In the genomic region with DNA sequence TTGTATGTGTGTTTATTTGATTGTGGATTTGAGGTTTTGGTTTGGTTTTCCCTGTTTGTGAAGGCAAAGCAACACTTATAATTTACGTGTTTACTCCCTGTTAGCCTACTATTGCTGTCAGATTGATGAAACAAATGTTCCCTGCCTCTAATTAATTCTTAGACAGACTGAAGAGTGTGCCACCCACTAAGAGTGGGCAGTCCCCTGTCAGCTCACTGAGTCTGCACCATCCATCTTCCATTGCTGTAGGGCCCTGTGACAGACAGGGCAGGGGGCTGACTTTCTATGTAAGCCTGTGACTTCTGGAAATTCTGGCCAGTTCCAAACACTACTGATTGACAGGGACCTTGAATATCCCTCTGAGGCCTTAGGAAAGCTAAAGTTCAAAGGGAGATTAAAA, we compare ENCODE assay signal across 20 mouse cellular contexts. TPM values are rescaled to one million over a fixed set of nuclear protein-coding genes. Genes with fewer than 3 reads are reported as not detected.
"Had no signal": no experiment of that assay in that cellular context is flagged by ENCODE, and none has a peak within 500 bp of the region (broad histone marks: within the 10 kb centered on the region; RNA-seq: fewer than 3 reads in every experiment).

No protein-coding gene starts in this region.

- DNase-seq: lung, adult 2 months; lung, postnatal 14 days; lung, postnatal 36 days; right cerebral cortex, postnatal 14 days; thymus, adult 2 months; thymus, postnatal 25 days; thymus, postnatal 4 days had no signal

- H3K9ac ChIP-seq: lung, embryonic 15.5 days; midbrain, embryonic 13.5 days; midbrain, embryonic 15.5 days; neural tube, embryonic 12.5 days; stomach, embryonic 15.5 days had no signal

- H3K27me3 ChIP-seq: lung, embryonic 15.5 days; megakaryocyte, embryonic 14.5 days; midbrain, embryonic 13.5 days; midbrain, embryonic 15.5 days; neural tube, embryonic 12.5 days; stomach, embryonic 15.5 days had no signal

- H3K4me1 ChIP-seq: lung, embryonic 15.5 days; megakaryocyte, embryonic 14.5 days; midbrain, embryonic 13.5 days; midbrain, embryonic 15.5 days; neural tube, embryonic 12.5 days; stomach, embryonic 15.5 days had no signal

- H3K9me3 ChIP-seq: lung, embryonic 15.5 days; megakaryocyte, embryonic 14.5 days; midbrain, embryonic 13.5 days; midbrain, embryonic 15.5 days; neural tube, embryonic 12.5 days; stomach, embryonic 15.5 days had no signal

- H3K4me2 ChIP-seq: lung, embryonic 15.5 days; midbrain, embryonic 11.5 days; midbrain, embryonic 13.5 days; midbrain, embryonic 15.5 days; neural tube, embryonic 12.5 days; stomach, embryonic 15.5 days had no signal

- H3K4me3 ChIP-seq: lung, embryonic 15.5 days; megakaryocyte, embryonic 14.5 days; midbrain, embryonic 13.5 days; midbrain, embryonic 15.5 days; neural tube, embryonic 12.5 days; stomach, embryonic 15.5 days had no signal

- ATAC-seq: midbrain, embryonic 13.5 days; midbrain, embryonic 15.5 days had no signal

- H3K36me3 ChIP-seq: lung, embryonic 15.5 days; midbrain, embryonic 13.5 days; midbrain, embryonic 15.5 days; neural tube, embryonic 12.5 days; stomach, embryonic 15.5 days had no signal

- H3K27ac ChIP-seq: lung, embryonic 15.5 days; macrophage; midbrain, embryonic 13.5 days; midbrain, embryonic 15.5 days; neural tube, embryonic 12.5 days; stomach, embryonic 15.5 days; stomach, postnatal 0 days had no signal

RNA-seq across cellular contexts. Expression of gene Cxcl13, which starts 19.5 kb away (rescaled TPM):
- total RNA-seq: megakaryocyte progenitor cell, adult 5-6 weeks; monocyte, adult 5-6 weeks; neutrophil, adult 5-6 weeks had no signal
- polyA plus RNA-seq: macrophage; midbrain, embryonic 11.5 days; midbrain, embryonic 13.5 days; midbrain, embryonic 15.5 days; testis, adult 2 months had no signal
